Mouse (Mus musculus): Measurements from ENCODE around the gene Cpne1. TPM values are rescaled to one million over a fixed set of nuclear protein-coding genes. Genes with fewer than 3 reads are reported as not detected.
A peak's percentile ranks its signal among the peaks of the same experiment; 100 is the strongest.
"Not testable (repeated sequence)": the region's sequence is repeated elsewhere in the genome, so short reads cannot be mapped to it uniquely, and the experiment has no call there.

The Cpne1 gene
- total RNA-seq (2015; ENCODE audit: low replicate concordance) (46.5 and 58.7 TPM in 2 replicates), total RNA-seq (2017; ENCODE audit: low replicate concordance) (14.9 and 26.0 TPM in 2 replicates)

DNA sequence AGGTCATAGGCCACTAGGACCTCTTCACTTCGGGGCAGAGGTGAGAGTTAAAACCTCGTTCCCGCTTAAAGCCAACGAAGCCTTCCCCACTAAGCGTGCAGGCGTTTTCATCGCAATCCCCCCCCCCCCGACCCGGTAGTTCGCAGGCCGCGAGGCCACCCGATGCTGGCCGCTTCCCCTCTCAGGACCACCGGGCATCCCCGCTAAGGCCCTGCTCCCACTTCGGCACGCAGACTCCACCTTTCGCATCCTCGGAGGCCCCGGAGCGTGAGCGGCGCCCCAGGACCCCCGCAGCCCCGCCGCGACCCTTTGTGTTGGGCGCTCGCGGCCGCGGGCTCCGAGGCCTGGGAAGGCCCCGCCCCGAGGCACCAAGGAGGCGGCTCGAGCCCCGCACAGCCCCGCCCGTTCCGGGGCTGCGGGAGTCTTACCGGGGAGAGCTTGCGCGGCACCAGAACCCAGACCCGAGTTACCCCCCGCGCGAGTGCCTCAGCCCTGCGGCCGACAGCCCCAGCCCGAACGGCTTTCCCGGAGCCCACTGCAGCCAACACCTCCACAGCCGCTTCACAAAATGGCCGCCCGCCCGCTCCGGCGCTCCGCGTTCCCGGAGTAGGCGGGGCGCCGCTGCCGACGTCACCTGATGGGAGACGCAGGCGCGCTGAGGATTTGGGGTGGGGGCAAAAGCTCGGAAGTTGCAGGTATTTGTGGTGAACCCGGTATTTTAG lies at the start of gene Cpne1, which contains the start of gene Rbm12:
Cpne1 (minus strand) TSS at position 608 of the 722 bp plus-strand sequence.
Rbm12 (minus strand) TSS at position 621 of the 722 bp plus-strand sequence.
- ATAC-seq (replicated peaks; ENCODE audit: low FRiP score, poor library complexity, severe bottlenecking): peak; percentile 93

DNA sequence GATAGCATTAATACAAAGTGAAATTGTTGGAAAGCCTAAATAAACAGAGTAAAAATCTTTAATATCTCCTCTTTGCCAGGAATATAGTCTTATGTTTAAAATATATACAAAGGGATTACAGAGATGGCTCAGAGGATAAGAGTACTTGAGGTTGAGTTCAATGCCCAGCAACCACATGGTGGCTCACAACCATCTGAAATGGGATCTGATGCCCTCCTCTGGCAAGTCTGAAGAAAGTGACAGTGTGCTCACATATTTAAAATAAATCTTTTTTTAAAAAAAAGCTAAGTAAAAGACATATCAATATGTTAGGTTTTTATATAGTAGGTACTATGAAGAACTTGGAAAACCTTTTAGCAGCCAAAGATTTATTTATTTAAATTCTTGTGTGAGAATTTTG lies 39.8 kb upstream of the Cpne1 start:
- no peak for ATAC-seq (replicated peaks; ENCODE audit: low FRiP score, poor library complexity, severe bottlenecking)

DNA sequence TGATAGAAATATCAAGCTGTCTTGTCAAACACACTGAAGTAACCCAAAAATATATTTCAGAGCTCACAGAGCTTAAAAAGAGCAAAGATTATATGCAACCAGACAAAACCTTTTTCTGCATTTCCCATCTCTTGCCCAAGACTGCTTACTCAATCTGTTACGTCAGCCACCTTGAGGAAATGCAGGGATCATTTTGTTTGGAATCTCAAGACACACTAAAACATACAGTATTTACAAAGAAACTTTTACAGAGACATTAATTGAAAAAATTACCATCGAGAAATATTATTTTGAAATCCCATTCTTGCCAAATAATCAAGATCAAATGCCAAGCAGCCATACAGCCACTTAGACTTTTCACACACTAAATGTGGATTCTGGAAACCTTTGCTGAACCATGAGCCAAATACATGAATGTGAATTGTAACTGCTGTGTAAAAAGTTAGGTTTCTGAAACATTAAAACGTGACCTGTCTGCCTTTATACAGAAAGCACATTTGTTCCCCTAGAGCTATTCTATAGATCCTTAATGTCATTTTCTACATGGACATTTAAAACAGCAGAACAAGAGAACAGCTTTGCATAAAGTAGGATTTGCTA lies 35.7 kb upstream of the Cpne1 start:
- no peak for ATAC-seq (replicated peaks; ENCODE audit: low FRiP score, poor library complexity, severe bottlenecking)

- no peak for ATAC-seq (replicated peaks; ENCODE audit: low FRiP score, poor library complexity, severe bottlenecking)
These were observed 34.7 kb upstream of the Cpne1 start for GRCm38 (mm10) chr2:156146272-156146989.

DNA sequence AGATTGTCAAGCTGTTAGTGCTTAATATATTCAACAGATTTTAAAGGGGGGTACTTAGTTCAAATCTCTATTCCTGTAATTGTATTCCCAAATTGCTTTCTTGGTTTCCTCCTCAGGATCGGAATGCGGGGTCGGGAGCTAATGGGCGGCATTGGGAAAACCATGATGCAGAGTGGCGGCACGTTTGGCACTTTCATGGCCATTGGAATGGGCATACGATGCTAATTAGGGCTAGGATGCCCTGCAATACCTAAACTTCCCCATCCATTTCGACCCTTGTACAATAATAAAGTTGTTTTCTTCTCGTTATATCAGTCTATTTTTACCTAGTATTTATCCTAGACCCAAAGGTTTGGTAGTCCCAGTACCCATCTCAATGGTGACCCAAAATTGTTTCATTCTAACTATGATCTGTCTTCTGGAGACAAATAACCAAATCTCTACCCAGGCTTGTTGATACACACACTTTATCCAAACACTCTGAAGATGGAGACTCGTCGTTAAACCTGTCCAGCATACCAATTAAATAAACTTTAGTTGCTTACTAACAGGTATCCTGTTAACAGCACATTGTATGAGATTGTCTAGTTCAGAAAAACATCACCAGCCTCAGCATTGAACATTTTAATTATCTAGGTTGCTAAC lies 33.8 kb upstream of the Cpne1 start:
- no peak for ATAC-seq (replicated peaks; ENCODE audit: low FRiP score, poor library complexity, severe bottlenecking)

DNA sequence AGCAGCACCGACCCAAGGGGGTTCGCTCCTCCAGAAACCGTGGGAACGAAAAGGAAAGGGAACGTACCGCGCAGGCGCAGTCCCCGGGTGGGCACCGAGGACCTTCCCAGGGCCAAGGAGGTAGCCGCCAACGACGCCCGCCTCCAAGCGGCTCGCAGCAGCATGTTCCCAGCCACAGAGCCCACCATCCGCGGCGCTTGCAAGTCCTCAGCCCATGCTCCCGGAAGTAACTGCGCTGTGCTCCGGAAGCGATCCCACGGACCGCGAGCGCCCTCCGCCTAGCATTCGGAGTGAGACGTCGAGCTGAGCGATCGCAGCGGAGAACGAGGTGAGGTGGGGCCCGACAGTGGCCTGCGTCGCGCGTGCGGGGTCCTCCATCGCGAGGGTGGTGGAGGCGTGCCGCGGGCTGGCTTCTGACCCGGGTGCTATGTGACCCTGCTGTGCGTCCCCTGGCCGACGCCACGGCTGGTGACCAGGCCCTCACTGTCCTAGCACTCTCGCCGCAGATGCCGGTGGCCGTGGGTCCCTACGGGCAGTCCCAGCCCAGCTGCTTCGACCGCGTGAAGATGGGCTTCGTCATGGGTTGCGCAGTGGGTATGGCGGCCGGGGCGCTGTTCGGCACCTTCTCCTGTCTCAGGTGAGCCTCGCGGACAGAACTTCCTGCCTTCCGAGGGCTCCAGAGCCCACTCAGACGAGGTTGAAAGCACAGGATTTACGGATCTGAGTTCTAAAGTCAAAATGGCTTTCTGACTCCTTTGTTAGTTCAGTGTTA lies 32.4 kb upstream of the Cpne1 start, which contains the start of the genes Romo1 and Nfs1:
Romo1 (plus strand) TSS at position 87 of the 772 bp plus-strand sequence.
Nfs1 (minus strand) TSS at position 234 of the 772 bp plus-strand sequence.
- ATAC-seq (replicated peaks; ENCODE audit: low FRiP score, poor library complexity, severe bottlenecking): peak; percentile 95

DNA sequence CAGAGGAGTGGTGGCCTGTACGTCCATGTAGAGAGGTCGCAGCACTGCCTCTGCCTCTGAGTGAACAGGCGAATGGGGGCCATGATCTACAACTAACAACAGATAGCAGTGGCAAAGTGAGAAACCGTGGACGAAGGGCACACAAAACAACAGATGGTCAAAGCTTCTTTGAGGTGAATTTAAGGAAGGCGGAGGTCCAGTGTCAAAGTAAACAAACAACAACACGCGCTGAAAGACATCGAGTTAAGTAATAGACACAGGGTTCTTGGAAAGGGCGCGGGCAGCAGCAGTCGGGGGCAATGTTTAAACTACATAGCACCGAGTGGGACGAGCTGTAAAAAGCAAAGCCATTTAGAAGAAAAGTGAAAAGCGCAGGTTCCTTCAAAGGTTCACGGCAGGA lies 31.6 kb upstream of the Cpne1 start:
- ATAC-seq (replicated peaks; ENCODE audit: low FRiP score, poor library complexity, severe bottlenecking): peak; percentile 30

- no peak for ATAC-seq (replicated peaks; ENCODE audit: low FRiP score, poor library complexity, severe bottlenecking)
These were observed 31.1 kb upstream of the Cpne1 start for GRCm38 (mm10) chr2:156142820-156143219.

DNA sequence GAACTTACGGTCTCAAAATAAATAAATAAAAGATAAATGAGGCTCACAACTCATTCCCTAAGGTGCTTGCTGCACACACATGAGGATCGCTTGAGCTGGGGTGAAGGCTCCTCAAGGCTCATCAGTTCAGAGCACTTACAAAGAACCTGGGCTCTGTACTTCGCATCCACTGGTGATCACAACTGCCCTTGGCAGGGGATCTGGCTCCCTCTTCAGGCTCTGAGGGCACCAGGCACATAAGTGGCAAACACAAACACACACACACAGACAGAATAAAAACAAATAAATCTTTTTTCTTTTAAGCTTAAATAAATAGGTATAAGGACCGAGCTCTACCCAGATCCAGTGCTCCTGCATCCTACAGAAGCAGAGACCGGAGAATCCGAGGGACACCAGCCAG lies 23.9 kb upstream of the Cpne1 start:
- no peak for ATAC-seq (replicated peaks; ENCODE audit: low FRiP score, poor library complexity, severe bottlenecking)

GRCm38 (mm10) chr2:156134161-156134560 lies 22.4 kb upstream of the Cpne1 start:
- ATAC-seq (replicated peaks; ENCODE audit: low FRiP score, poor library complexity, severe bottlenecking): no peak

GRCm38 (mm10) chr2:156126992-156127391 lies 15.2 kb upstream of the Cpne1 start, which contains the start of gene Gm28036:
TSS of gene Gm28036 (minus strand) at chr2:156127092.
- no peak for ATAC-seq (replicated peaks; ENCODE audit: low FRiP score, poor library complexity, severe bottlenecking)

- ATAC-seq (replicated peaks; ENCODE audit: low FRiP score, poor library complexity, severe bottlenecking): no peak
These were observed 12.0 kb upstream of the Cpne1 start for GRCm38 (mm10) chr2:156123731-156124130.

DNA sequence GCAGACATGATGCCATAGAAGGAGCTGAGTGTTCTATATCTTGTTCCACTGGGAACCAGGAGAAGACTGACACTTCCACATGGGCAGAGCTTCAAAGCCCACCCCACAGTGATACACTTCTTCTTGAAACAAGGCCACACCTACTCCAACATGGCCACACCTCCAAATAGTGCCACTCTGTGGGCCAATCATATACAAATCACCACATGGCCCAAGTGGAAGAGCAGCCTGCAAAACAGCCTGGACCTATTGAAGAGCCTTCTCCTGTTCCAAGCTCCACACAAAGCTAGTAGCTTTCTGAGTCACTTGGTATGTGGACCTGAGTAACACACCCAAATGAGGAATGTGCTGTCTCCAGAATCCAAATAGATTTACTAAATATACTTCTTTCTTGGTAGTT lies 7.8 kb upstream of the Cpne1 start:
- no peak for ATAC-seq (replicated peaks; ENCODE audit: low FRiP score, poor library complexity, severe bottlenecking)

DNA sequence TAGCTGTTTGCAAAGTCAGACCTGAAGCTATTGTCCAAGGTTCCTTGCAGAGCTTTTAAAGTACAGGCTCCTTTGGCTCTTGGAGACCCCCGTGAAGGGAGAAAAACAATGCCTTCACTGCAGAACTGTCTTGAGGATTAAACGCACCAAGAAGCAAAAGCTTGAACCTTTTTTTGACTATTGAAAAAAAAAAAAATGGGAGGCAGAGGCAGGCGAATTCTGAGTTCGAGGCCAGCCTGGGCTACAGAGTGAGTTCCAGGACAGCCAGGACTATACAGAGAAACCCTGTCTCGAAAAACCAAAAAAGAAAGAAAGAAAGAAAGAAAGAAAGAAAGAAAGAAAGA lies 287 bp upstream of the Cpne1 start:
- not testable (repeated sequence) for ATAC-seq (replicated peaks; ENCODE audit: low FRiP score, poor library complexity, severe bottlenecking)

- peak; percentile 56 for ATAC-seq (replicated peaks; ENCODE audit: low FRiP score, poor library complexity, severe bottlenecking)
These were observed 973 bp downstream of the Cpne1 start for GRCm38 (mm10) chr2:156110627-156111357.

DNA sequence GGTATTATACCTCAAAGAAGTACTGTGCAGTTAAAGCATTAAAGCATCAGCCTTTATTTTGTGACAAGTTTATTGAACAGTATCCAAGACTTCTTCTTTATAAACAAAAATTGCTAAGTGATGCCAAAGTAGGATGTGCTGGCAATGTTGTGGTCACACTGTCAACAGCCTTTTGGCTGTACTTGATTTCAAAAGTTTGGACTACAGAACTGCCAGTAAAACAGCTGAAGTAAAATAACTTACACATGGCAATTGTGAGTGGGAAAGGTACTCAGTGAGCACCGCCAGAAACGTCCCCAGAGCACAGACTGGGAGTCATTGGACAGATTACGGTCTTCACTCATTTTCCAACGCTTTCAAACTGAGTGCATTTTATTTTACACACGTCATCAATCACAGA lies 19.8 kb downstream of the Cpne1 start:
- no peak for ATAC-seq (replicated peaks; ENCODE audit: low FRiP score, poor library complexity, severe bottlenecking)

- ATAC-seq (replicated peaks; ENCODE audit: low FRiP score, poor library complexity, severe bottlenecking): no peak
These were observed 22.0 kb downstream of the Cpne1 start for GRCm38 (mm10) chr2:156089799-156090198.

- no peak for ATAC-seq (replicated peaks; ENCODE audit: low FRiP score, poor library complexity, severe bottlenecking)
These were observed 24.2 kb downstream of the Cpne1 start for GRCm38 (mm10) chr2:156087391-156088110.

Data from erythroid progenitor cell, adult 5-6 weeks (primary cell).